Mouse (Mus musculus): ENCODE measurements around the gene Tfpi2. TPM values are rescaled to one million over a fixed set of nuclear protein-coding genes. Genes with fewer than 3 reads are reported as not detected.

Gene Tfpi2
- polyA plus RNA-seq, 1 experiment from 2014 or later, result 12.0 TPM

Other genes with a start within 250 kb of the Tfpi2 start
- 0.16 and 0.24 TPM in 2 replicates for gene Calcr, start 224.2 kb downstream of the Tfpi2 start, polyA plus RNA-seq (2015; fragmentation: Nextera tagmentation; extraction: Ambion mirVana)
- gene Gngt1, start 4.9 kb upstream of the Tfpi2 start, polyA plus RNA-seq (2015; fragmentation: Nextera tagmentation; extraction: Ambion mirVana), result not detected in 2 replicates
- gene Gng11, start 15.0 kb upstream of the Tfpi2 start, polyA plus RNA-seq (2015; fragmentation: Nextera tagmentation; extraction: Ambion mirVana), result 76.9 and 86.9 TPM in 2 replicates
- gene Bet1, start 98.1 kb upstream of the Tfpi2 start, polyA plus RNA-seq (2015; fragmentation: Nextera tagmentation; extraction: Ambion mirVana), result 76.4 and 86.8 TPM in 2 replicates

All from intestine, embryonic 15.5 days (tissue).